Mouse (Mus musculus) E14TG2a.4 (cell line): Measurements from ENCODE around the gene F2rl2.

Experiments
- CTCF ChIP-seq: conservative IDR thresholded peaks from 2 replicates; pipeline ENCODE4 v1.5.1; 2014; ENCODE audit warnings: low read length
- NANOG ChIP-seq: IDR thresholded peaks from 2 replicates; pipeline ENCODE4 v1.6.1; 2014; ENCODE audit warnings: borderline replicate concordance, low read length, mixed read lengths
- POU5F1 ChIP-seq: IDR thresholded peaks from 2 replicates; pipeline ENCODE4 v1.6.1; 2014; ENCODE audit warnings: low read length, borderline replicate concordance

- no peak for TF ChIP-seq CTCF
- TF ChIP-seq POU5F1 = no peak
- TF ChIP-seq NANOG = no peak
Observed at GRCm38 (mm10) chr13:95697874-95698273, 1.2 kb downstream of the F2rl2 start.
